Mouse (Mus musculus): ENCODE data around the gene Mtss1l. TPM values are rescaled to one million over a fixed set of nuclear protein-coding genes. Genes with fewer than 3 reads are reported as not detected.

Gene Mtss1l
- total RNA-seq (2014; rRNA removed) (90.5 and 101 TPM in 2 replicates), polyA plus RNA-seq (2015; fragmentation: Nextera tagmentation; extraction: Ambion mirVana) (35.2 and 37.7 TPM in 2 replicates)

DNA sequence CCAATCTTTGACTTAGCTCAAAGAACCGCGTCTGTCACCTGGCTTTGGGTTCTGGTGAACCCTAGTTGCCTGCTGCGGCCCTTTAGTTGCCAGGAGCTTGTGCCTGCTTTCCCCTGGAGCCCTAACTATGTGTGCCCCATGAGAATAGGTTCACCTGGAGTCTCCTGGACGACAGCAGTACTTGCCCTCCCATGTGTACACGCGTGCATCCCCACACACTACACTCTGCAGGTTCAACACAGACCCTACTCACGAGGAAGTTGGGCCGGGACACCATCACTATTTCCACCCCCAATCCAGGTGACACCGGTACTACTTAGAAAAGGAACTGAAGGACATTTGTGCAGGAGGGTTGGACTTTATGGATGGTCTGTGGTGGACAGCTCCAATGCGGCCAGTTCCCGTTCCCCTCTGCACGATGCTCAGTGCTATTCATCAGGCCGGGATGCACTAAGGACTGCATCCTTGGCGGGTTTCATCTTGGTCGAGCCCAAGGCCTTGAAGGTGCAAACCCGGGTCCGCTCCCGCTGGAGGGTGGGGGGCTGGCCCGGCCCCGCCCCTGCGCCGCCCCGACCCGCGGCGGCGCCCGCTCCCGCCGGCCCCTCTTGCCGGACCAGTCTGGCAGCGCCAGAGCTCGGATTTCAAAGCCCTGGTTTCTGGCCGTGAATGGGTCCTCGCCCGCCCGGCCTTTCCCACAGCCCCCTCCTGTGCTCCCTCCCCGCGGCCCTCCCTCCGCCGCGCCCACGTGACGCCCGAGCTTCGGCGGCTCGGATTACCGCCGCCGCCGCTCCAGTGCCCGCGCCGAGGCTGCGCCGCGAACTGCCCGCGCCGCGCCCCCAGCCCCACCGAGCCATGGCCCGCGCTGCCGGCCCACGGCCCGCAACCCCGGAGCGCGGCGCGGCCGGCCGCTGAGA, at the start of gene Mtss1l:
TSS of gene Mtss1l (plus strand) at position 792 of the 914 bp plus-strand sequence.
- peaks cover 8% of the 10 kb centered on the region; the same call in 1 of the 2 replicates for H3K36me3 ChIP-seq (ENCODE audit: insufficient read depth, low read length)
- DNase-seq (ENCODE audit: low spot score), result peak; percentile 91
- peak within 1 kb of the TSS; percentile 99 for H3K9ac ChIP-seq (replicated peaks; ENCODE audit: low read length, poor library complexity, severe bottlenecking)
- no peaks in the 10 kb centered on the region for H3K27me3 ChIP-seq (ENCODE audit: insufficient read depth, low read length)
- 4% methylated on average over 46 of the region's 75 CpGs for WGBS
- peak within 1 kb of the TSS; percentile 95 for H3K27ac ChIP-seq (ENCODE audit: low read depth, low read length)
- peak; percentile 75 for ATAC-seq (ENCODE audit: low FRiP score)
- no peak for TF ChIP-seq CTCF (IDR thresholded peaks at IDR 0.05)
- peak within 1 kb of the TSS; percentile 88 for H3K4me2 ChIP-seq (ENCODE audit: low read depth, low read length, poor library complexity, severe bottlenecking)
- no peaks in the 10 kb centered on the region for H3K9me3 ChIP-seq (ENCODE audit: low read length)
- H3K4me1 ChIP-seq (ENCODE audit: insufficient read depth, low read length), result peaks cover 60% of the 10 kb centered on the region
- peak within 1 kb of the TSS; percentile 85 for H3K4me3 ChIP-seq (ENCODE audit: low read depth, low read length)

DNA sequence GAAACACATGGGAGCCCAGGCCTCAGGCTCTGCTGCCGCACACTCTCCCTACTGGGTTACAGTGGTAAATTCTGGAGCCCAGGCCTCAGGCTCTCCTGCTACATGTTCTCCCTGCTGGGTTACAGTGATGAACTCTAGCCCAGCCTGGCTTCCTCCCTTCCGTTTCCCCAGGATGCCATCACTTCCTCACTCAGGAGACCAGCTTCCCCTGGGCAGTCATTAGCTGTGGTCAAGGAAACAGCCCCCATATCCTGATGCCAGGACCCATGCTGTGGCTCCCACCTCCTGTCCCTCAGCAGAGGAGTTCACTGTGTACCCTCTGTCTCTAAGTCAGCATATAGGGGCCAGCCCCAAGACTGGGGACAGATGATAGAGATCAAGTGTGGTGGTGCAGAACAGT, 49.1 kb upstream of the Mtss1l start:
- H3K9ac ChIP-seq (replicated peaks; ENCODE audit: low read length, poor library complexity, severe bottlenecking), result no peak overlapping the region

DNA sequence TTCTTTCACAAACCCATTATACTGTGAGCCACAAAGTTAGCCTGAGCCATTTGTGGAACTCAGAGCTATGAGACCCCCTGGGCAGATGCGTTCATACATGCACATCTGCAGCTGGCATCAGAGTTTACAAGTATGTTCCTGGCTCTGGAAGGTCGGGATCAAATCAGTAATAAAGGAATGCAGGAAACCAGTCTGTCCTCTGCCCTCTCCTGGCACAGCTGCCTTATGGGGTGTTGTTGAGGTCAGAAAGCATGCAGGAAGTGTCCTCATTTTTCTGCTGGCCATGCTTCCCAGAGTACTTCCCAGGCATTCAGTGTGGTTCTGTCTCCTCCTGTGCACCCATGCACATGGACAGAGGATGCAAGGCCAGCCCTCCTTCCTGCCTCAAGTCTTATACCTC, 48.1 kb upstream of the Mtss1l start:
- no peak overlapping the region for H3K4me3 ChIP-seq (ENCODE audit: low read depth, low read length)
- DNase-seq (ENCODE audit: low spot score) (no peak), ATAC-seq (ENCODE audit: low FRiP score) (no peak)
- H3K9me3 ChIP-seq (ENCODE audit: low read length), result no peaks in the 10 kb centered on the region
- 80% methylated on average over 2 of the region's 2 CpGs for WGBS
- no peak overlapping the region for H3K27ac ChIP-seq (ENCODE audit: low read depth, low read length)
- no peak overlapping the region for H3K4me2 ChIP-seq (ENCODE audit: low read depth, low read length, poor library complexity, severe bottlenecking)
- no peaks in the 10 kb centered on the region for H3K27me3 ChIP-seq (ENCODE audit: insufficient read depth, low read length)
- no peak for TF ChIP-seq CTCF (IDR thresholded peaks at IDR 0.05)
- H3K4me1 ChIP-seq (ENCODE audit: insufficient read depth, low read length), result 0 out of 2 replicates have a peak, but pooled peaks cover 2% of the 10 kb centered on the region
- H3K9ac ChIP-seq (replicated peaks; ENCODE audit: low read length, poor library complexity, severe bottlenecking), result no peak overlapping the region
- peaks cover 25% of the 10 kb centered on the region for H3K36me3 ChIP-seq (ENCODE audit: insufficient read depth, low read length)

More for the DNA sequence above, 49.1 kb upstream of the Mtss1l start:
- H3K27me3 ChIP-seq (ENCODE audit: insufficient read depth, low read length), result no peaks in the 10 kb centered on the region
- H3K36me3 ChIP-seq (ENCODE audit: insufficient read depth, low read length), result peaks cover 22% of the 10 kb centered on the region
- no peak overlapping the region for H3K27ac ChIP-seq (ENCODE audit: low read depth, low read length)
- no peak for ATAC-seq (ENCODE audit: low FRiP score)
- no peak for DNase-seq (ENCODE audit: low spot score)
- H3K9me3 ChIP-seq (ENCODE audit: low read length), result no peaks in the 10 kb centered on the region
- 85% methylated on average over 2 of the region's 2 CpGs for WGBS
- H3K4me3 ChIP-seq (ENCODE audit: low read depth, low read length), result no peak overlapping the region
- 0 out of 2 replicates have a peak, but pooled peaks cover 2% of the 10 kb centered on the region for H3K4me1 ChIP-seq (ENCODE audit: insufficient read depth, low read length)
- no peak for TF ChIP-seq CTCF (IDR thresholded peaks at IDR 0.05)
- H3K4me2 ChIP-seq (ENCODE audit: low read depth, low read length, poor library complexity, severe bottlenecking), result no peak overlapping the region

DNA sequence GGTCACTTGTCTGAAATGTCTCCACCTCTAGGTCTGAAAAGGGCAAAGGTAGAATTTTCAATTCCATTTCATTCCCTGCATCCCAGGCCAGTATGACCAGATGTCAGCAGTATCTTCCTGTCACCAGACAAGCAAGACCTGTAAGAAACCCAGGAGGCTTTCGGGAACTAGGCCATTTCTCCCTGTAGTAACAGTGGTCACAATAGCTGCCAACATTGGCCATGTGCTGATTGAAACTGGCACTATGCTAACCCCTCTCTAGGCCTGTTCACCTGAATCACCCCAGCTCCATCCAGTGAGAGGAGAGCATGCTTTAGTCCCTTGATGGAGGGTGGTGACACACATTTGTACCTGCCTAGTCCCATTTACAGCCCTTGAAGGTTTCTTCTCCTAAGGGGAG, 46.7 kb upstream of the Mtss1l start:
- TF ChIP-seq CTCF (IDR thresholded peaks at IDR 0.05), result no peak
- Histone ChIP-seq H3K4me2 (ENCODE audit: low read depth, low read length, poor library complexity, severe bottlenecking) (no peak overlapping the region), H3K27me3 (ENCODE audit: insufficient read depth, low read length) (no peaks in the 10 kb centered on the region), H3K27ac (ENCODE audit: low read depth, low read length) (no peak overlapping the region), H3K4me3 (ENCODE audit: low read depth, low read length) (no peak overlapping the region), H3K36me3 (ENCODE audit: insufficient read depth, low read length) (peaks cover 30% of the 10 kb centered on the region), H3K9me3 (ENCODE audit: low read length) (no peaks in the 10 kb centered on the region), H3K9ac (replicated peaks; ENCODE audit: low read length, poor library complexity, severe bottlenecking) (no peak overlapping the region), H3K4me1 (ENCODE audit: insufficient read depth, low read length) (0 out of 2 replicates have a peak, but pooled peaks cover 2% of the 10 kb centered on the region)
- DNase-seq (ENCODE audit: low spot score) (no peak), ATAC-seq (ENCODE audit: low FRiP score) (no peak)
- 100% methylated on average over 1 of the region's 1 CpGs for WGBS

DNA sequence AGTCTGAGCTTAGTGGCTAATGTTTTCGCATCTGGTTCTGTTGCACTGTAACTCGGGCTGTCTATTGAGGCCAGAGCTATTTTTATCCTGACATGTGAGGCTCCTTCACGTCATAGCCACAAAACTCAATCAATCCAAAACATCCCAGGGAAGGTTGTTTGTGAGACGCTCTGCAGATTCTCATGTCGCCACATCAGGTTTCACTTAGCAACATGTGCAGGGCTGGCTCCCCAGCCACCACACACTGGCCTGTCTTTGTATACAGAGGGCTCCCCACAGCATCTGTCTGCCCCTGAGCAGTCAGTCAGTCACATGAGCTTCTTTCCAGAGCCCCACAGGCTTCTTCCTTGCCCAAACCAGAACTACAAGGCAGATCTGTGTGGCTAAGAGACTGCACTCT, 44.6 kb upstream of the Mtss1l start:
- no peaks in the 10 kb centered on the region for H3K4me1 ChIP-seq (ENCODE audit: insufficient read depth, low read length)
- H3K4me2 ChIP-seq (ENCODE audit: low read depth, low read length, poor library complexity, severe bottlenecking), result no peak overlapping the region
- DNase-seq (ENCODE audit: low spot score), result peak; percentile 34
- no peak for TF ChIP-seq CTCF (IDR thresholded peaks at IDR 0.05)
- H3K27ac ChIP-seq (ENCODE audit: low read depth, low read length), result no peak overlapping the region
- 76% methylated on average over 5 of the region's 5 CpGs for WGBS
- H3K9ac ChIP-seq (replicated peaks; ENCODE audit: low read length, poor library complexity, severe bottlenecking), result no peak overlapping the region
- ATAC-seq (ENCODE audit: low FRiP score), result no peak; the same call in 1 of the 2 replicates
- no peaks in the 10 kb centered on the region for H3K27me3 ChIP-seq (ENCODE audit: insufficient read depth, low read length)
- H3K36me3 ChIP-seq (ENCODE audit: insufficient read depth, low read length), result peaks cover 26% of the 10 kb centered on the region
- no peaks in the 10 kb centered on the region for H3K9me3 ChIP-seq (ENCODE audit: low read length)
- no peak overlapping the region for H3K4me3 ChIP-seq (ENCODE audit: low read depth, low read length)

DNA sequence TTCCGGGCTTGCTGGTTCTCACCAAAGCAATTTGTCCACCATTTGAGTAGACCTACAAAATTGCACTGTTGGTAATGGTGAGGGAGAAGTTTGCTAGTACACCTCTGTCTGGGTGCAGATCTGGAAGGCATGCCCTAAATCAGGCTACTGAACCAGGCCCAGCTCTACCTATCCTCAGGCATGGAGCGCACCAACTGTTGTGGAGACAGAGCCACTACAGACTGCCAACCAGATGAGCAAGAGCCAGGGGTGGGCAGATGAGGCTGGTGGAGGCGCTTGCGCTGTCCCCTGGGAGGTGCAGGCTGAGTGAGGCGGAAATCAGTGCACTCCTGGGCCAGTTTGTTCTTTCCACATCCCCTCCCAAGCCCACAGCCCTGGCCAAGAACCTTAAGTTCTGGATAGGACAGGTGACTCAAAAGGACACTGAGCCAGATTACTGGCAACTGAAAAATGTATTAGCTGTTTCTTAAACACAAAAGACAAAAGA, 44.1 kb upstream of the Mtss1l start:
- no peak for ATAC-seq (ENCODE audit: low FRiP score)

More for the DNA sequence above, 44.1 kb upstream of the Mtss1l start:
- H3K4me1 ChIP-seq (ENCODE audit: insufficient read depth, low read length), result no peaks in the 10 kb centered on the region
- no peak overlapping the region for H3K9ac ChIP-seq (replicated peaks; ENCODE audit: low read length, poor library complexity, severe bottlenecking)
- H3K4me2 ChIP-seq (ENCODE audit: low read depth, low read length, poor library complexity, severe bottlenecking), result no peak overlapping the region
- no peak for TF ChIP-seq CTCF (IDR thresholded peaks at IDR 0.05)
- no peak for DNase-seq (ENCODE audit: low spot score)
- H3K27ac ChIP-seq (ENCODE audit: low read depth, low read length), result no peak overlapping the region
- H3K9me3 ChIP-seq (ENCODE audit: low read length), result no peaks in the 10 kb centered on the region
- WGBS, result 93% methylated on average over 5 of the region's 5 CpGs
- H3K4me3 ChIP-seq (ENCODE audit: low read depth, low read length), result no peak overlapping the region
- H3K27me3 ChIP-seq (ENCODE audit: insufficient read depth, low read length), result no peaks in the 10 kb centered on the region
- H3K36me3 ChIP-seq (ENCODE audit: insufficient read depth, low read length), result peaks cover 22% of the 10 kb centered on the region

All from midbrain, postnatal 0 days (tissue).